Mouse (Mus musculus): Measurements from ENCODE around the gene Slc25a18. TPM values are rescaled to one million over a fixed set of nuclear protein-coding genes. Genes with fewer than 3 reads are reported as not detected.
"Not testable (repeated sequence)": the region's sequence is repeated elsewhere in the genome, so short reads cannot be mapped to it uniquely, and the experiment has no call there.

Gene Slc25a18
- polyA plus RNA-seq, 1 experiment from 2014 or later: 0.83 TPM

GRCm38 (mm10) chr6:120799581-120800041 lies 26.2 kb downstream of the Slc25a18 start:
- no peaks in the 10 kb centered on the region for H3K27me3 ChIP-seq
- H3K4me1 ChIP-seq: no peaks in the 10 kb centered on the region
- no peak overlapping the region for H3K27ac ChIP-seq
- H3K9ac ChIP-seq: no peak overlapping the region
- H3K9me3 ChIP-seq (replicated peaks): no peaks in the 10 kb centered on the region
- peaks cover 100% of the 10 kb centered on the region for H3K36me3 ChIP-seq (ENCODE audit: poor library complexity, severe bottlenecking)
- no peak for ATAC-seq
- no peak overlapping the region for H3K4me2 ChIP-seq
- no peak overlapping the region for H3K4me3 ChIP-seq
- WGBS: 86% methylated on average over 4 of the region's 4 CpGs

DNA sequence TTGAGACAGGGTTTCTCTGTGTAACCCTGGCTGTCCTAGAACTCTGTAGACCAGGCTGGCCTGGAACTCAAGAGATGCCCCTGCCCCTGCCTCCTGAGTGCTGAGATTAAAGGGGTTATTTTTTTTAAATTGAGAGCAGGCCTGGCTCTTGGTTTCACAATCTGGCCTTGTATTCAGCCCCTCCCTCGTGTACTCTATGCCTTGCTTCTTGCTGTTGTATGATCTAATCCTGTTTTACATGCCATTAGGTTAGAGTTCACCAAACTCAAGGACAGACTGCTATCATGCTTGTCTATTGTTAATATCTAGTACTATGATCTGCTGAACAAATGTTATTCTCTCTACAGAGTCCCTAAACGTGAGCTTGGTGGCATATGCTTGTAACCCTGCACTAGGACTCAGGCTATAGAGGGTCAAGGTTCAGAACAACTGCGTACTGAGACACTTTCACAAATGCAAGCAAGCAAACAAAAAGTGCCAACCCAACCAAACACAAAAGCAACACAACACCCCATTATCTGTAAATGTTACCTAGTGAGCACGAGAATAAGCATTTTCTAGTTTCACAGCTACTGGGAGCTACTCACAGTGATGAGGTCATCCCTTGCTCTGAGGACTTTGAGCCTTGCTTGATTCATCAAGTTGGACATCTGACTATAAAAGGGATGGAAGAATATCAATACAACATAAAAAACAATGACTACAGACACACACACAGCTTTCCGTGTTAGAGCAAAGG lies 33.8 kb downstream of the Slc25a18 start:
- no peaks in the 10 kb centered on the region for H3K27me3 ChIP-seq
- no peaks in the 10 kb centered on the region for H3K4me1 ChIP-seq
- no peak overlapping the region for H3K27ac ChIP-seq
- WGBS: 84% methylated on average over 5 of the region's 5 CpGs
- ATAC-seq: no peak
- no peak overlapping the region for H3K9ac ChIP-seq
- no peak overlapping the region for H3K4me2 ChIP-seq
- H3K4me3 ChIP-seq: no peak overlapping the region
- H3K36me3 ChIP-seq (ENCODE audit: poor library complexity, severe bottlenecking): peaks cover 97% of the 10 kb centered on the region
- H3K9me3 ChIP-seq (replicated peaks): no peaks in the 10 kb centered on the region

DNA sequence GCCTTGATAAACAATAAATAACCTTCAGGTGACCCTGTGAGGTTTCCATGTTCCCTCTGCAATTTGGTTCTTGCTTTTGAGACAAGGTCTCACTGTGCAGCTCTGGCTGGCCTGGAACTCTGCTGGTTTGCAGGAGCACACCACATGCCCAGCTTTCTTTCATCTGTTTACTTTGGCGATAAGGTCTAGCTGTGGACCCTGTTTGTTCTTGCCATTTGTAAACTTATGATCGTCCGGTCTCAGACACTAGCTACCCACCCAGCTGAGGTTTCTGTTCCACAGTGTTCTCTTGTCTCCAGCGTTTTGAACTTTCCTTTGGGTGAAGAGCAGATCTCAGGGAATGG lies 34.3 kb downstream of the Slc25a18 start:
- 98% methylated on average over 4 of the region's 4 CpGs for WGBS
- Histone ChIP-seq H3K4me2 (no peak overlapping the region), H3K27me3 (no peaks in the 10 kb centered on the region), H3K4me1 (no peaks in the 10 kb centered on the region), H3K9me3 (replicated peaks) (no peaks in the 10 kb centered on the region), H3K27ac (no peak overlapping the region), H3K36me3 (ENCODE audit: poor library complexity, severe bottlenecking) (peaks cover 94% of the 10 kb centered on the region), H3K9ac (no peak overlapping the region), H3K4me3 (no peak overlapping the region)
- ATAC-seq: no peak

GRCm38 (mm10) chr6:120811999-120812398 lies 38.6 kb downstream of the Slc25a18 start:
- not testable (repeated sequence) for H3K9ac ChIP-seq; H3K4me3 ChIP-seq; H3K4me2 ChIP-seq; H3K27me3 ChIP-seq; ATAC-seq; H3K27ac ChIP-seq; H3K9me3 ChIP-seq (replicated peaks); H3K4me1 ChIP-seq
- H3K36me3 ChIP-seq (ENCODE audit: poor library complexity, severe bottlenecking): peaks cover 52% of the 10 kb centered on the region
- WGBS: over 99% methylated on average over 10 of the region's 10 CpGs

DNA sequence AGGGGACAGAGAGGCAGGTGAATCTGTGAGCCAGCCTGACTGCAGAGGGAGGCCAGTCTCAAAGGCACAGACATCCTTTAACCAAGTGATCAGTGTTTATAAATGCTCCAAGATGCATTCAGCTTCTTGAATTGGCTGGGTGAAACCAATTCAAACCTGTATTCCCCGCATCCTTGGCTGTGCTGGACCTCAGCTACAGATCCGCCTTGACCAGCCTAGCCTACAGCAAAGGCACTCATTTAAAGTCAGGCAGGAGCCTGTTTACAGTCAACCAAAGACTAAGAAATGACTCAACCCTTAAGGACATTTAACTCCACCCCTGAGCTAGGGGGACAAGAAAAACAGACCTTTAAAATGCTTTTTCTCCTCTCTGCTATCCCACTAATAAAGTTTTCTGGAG lies 45.9 kb downstream of the Slc25a18 start:
- ATAC-seq: no peak
- no peaks in the 10 kb centered on the region for H3K9me3 ChIP-seq (replicated peaks)
- peaks cover 20% of the 10 kb centered on the region for H3K4me1 ChIP-seq
- H3K4me3 ChIP-seq: no peak overlapping the region
- WGBS: 93% methylated on average over 2 of the region's 2 CpGs
- peaks cover 24% of the 10 kb centered on the region for H3K36me3 ChIP-seq (ENCODE audit: poor library complexity, severe bottlenecking)
- H3K27ac ChIP-seq: no peak overlapping the region
- H3K27me3 ChIP-seq: no peaks in the 10 kb centered on the region
- no peak overlapping the region for H3K4me2 ChIP-seq
- no peak overlapping the region for H3K9ac ChIP-seq

- Histone ChIP-seq H3K9ac (no peak overlapping the region), H3K27ac (no peak overlapping the region), H3K36me3 (ENCODE audit: poor library complexity, severe bottlenecking) (peaks cover 24% of the 10 kb centered on the region), H3K9me3 (replicated peaks) (no peaks in the 10 kb centered on the region), H3K4me2 (no peak overlapping the region), H3K4me3 (no peak overlapping the region), H3K27me3 (no peaks in the 10 kb centered on the region), H3K4me1 (peaks cover 20% of the 10 kb centered on the region)
- 90% methylated on average over 5 of the region's 5 CpGs for WGBS
- ATAC-seq: no peak
These were observed 46.8 kb downstream of the Slc25a18 start for GRCm38 (mm10) chr6:120820144-120820543.

DNA sequence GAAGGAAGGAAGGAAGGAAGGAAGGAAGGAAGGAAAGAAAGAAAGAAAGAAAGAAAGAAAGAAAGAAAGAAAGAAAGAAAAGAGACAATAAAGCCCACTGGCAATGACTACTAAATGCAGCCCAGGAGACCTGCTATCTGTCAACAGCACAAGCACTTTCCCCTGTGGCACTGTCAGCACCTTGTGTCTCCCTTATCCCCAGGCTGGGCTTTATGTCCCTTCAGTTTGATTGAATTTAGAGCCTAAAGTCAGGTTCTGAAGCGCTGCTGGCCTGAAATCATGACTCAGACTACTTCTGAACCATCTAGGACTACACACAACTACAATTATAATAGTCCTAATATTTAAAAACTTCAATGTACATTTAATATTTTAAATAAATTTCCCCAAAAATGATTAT lies 47.6 kb downstream of the Slc25a18 start:
- Histone ChIP-seq H3K27ac (no peak overlapping the region), H3K27me3 (no peaks in the 10 kb centered on the region), H3K36me3 (ENCODE audit: poor library complexity, severe bottlenecking) (peaks cover 24% of the 10 kb centered on the region), H3K9ac (no peak overlapping the region), H3K4me1 (peaks cover 20% of the 10 kb centered on the region), H3K4me2 (peak overlapping the region; percentile 84), H3K4me3 (no peak overlapping the region), H3K9me3 (replicated peaks) (no peaks in the 10 kb centered on the region)
- ATAC-seq: no peak
- WGBS: 86% methylated on average over 1 of the region's 1 CpGs

DNA sequence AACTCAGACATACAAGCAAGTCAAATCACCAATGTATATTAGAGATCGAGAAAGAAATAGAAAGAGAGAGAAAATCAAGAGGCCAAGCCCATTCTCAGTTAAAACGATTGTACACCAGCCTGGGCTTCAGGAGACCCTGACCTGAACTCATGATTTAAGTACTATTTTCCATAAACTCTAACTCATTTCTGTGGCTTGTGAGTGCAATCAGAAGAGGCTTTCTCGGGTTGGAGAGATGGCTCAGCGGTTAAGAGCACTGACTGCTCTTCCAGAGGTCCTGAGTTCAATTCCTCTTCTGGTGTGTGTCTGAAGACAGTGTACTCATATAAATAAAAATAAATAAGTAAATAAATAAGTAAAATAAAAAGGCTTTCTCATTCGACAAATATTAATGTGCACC lies 48.3 kb downstream of the Slc25a18 start:
- ATAC-seq: no peak
- Histone ChIP-seq H3K4me1 (peaks cover 20% of the 10 kb centered on the region), H3K27ac (no peak overlapping the region), H3K36me3 (ENCODE audit: poor library complexity, severe bottlenecking) (peaks cover 24% of the 10 kb centered on the region), H3K4me2 (peak overlapping the region; percentile 84), H3K9ac (peak overlapping the region; percentile 83), H3K9me3 (replicated peaks) (no peaks in the 10 kb centered on the region), H3K27me3 (no peaks in the 10 kb centered on the region), H3K4me3 (peak overlapping the region; percentile 96)
- WGBS: 58% methylated on average over 5 of the region's 5 CpGs

DNA sequence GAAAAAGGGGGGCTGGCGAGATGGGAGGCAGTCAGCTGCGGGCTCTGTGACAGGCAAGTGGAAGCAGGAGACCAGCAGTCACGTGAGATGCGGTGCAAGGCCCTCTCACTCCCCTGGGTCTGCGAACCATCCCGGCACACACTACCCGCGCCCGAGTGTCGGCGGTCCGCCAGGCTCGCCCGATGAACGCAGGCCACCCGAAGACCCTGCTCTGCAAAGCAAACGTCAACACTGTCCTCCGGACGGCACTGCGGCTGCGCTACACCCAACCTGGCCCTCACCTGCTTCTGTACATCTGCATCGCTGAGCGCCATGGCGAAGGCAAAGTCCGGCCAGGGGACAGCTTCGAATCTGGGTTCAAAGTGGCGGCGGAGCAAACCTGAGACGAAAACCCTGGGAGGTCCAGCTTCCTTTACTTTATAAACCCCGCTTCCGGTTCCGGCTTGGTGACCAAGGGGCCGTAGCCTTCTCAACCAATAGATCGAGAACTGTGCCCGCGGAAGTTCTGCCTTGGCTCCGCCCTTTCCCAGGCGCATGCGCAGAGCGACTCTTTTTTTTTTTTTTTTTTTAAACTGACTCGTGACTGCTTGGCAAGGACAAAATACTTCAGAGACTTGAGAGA lies 49.0 kb downstream of the Slc25a18 start, which contains the start of gene Atp6v1e1:
Atp6v1e1 (minus strand) TSS at position 487 of the 622 bp plus-strand sequence.
- ATAC-seq: peak; percentile 97
- Histone ChIP-seq H3K27ac (peak within 1 kb of the TSS; percentile 84), H3K36me3 (ENCODE audit: poor library complexity, severe bottlenecking) (peaks cover 20% of the 10 kb centered on the region), H3K27me3 (peaks cover 3% of the 10 kb centered on the region; the same call in 1 of the 2 replicates), H3K4me2 (peak within 1 kb of the TSS; percentile 84), H3K4me1 (peaks cover 20% of the 10 kb centered on the region), H3K9ac (peak within 1 kb of the TSS; percentile 83), H3K9me3 (replicated peaks) (no peaks in the 10 kb centered on the region), H3K4me3 (peak within 1 kb of the TSS; percentile 96)
- WGBS: under 1% methylated on average over 41 of the region's 41 CpGs

- Histone ChIP-seq H3K4me3 (peak overlapping the region; percentile 96), H3K4me2 (peak overlapping the region; percentile 84), H3K27ac (no peak overlapping the region; the same call in 1 of the 2 replicates), H3K9ac (no peak overlapping the region), H3K27me3 (peaks cover 6% of the 10 kb centered on the region; the same call in 1 of the 2 replicates), H3K36me3 (ENCODE audit: poor library complexity, severe bottlenecking) (peaks cover 13% of the 10 kb centered on the region), H3K9me3 (replicated peaks) (no peaks in the 10 kb centered on the region), H3K4me1 (peaks cover 20% of the 10 kb centered on the region)
- ATAC-seq: peak; percentile 50
- 69% methylated on average over 10 of the region's 10 CpGs for WGBS
These were observed 49.7 kb downstream of the Slc25a18 start for GRCm38 (mm10) chr6:120822937-120823614.

DNA sequence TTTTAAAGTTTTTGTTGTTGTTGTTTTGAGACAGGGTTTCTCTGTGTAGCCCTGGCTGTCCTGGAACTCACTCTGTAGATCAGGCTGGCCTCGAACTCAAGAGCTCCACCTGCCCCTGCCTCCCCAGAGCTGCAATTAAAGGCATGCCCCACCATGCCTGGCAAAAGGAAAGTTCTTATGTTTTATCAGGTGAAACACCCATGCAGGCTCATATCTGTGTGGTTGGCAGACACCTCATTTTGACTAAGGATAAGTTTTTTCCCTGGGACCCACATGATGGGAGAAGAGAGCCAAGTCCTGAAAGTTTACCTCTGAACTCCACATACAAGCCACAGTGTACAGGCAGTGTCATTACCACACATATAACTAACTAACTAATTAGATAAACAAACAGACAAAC lies 56.7 kb downstream of the Slc25a18 start:
- H3K36me3 ChIP-seq (ENCODE audit: poor library complexity, severe bottlenecking): no peaks in the 10 kb centered on the region
- peaks cover 11% of the 10 kb centered on the region; the same call in 1 of the 2 replicates for H3K27me3 ChIP-seq
- H3K4me2 ChIP-seq: no peak overlapping the region
- WGBS: 43% methylated on average over 1 of the region's 1 CpGs
- no peak overlapping the region for H3K27ac ChIP-seq
- no peak overlapping the region for H3K4me3 ChIP-seq
- no peaks in the 10 kb centered on the region for H3K9me3 ChIP-seq (replicated peaks)
- no peak for ATAC-seq
- H3K9ac ChIP-seq: no peak overlapping the region
- no peaks in the 10 kb centered on the region for H3K4me1 ChIP-seq

Data from forebrain, embryonic 13.5 days (tissue).